Mouse (Mus musculus) spleen, adult 12 weeks (tissue): ENCODE measurements at regions not wholly inside any gene's neighbourhood (a gene's known extent, or its start where the extent isn't known, plus 50 kb on each side); places are given as distances from the start of the nearest gene placed in this dataset.

Source experiments
- DNase-seq: peaks from one replicate; pipeline ENCODE4 v3.0.0; 2022; ENCODE audit warnings: low spot score

DNA sequence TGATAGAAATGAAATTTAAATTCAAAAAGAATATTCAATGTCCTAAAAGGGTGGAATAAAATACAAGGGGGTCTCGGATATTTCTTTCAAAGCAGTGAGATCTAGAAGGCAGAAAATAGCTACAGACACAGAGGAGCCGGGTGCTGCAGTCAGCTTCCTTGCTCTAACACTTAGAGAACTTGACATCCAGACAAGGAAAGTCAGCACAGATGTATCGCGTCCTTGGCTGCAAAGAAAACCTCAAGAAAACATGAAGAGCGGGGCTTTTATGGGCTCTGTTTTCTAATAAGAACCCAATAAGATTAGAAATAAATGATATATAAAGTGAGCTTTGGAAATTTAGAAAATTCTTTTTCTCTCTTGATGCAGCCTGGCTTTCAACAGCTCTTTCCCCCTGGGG, 53.1 kb upstream of the Glis3 start:
- DNase-seq, result no peak

DNA sequence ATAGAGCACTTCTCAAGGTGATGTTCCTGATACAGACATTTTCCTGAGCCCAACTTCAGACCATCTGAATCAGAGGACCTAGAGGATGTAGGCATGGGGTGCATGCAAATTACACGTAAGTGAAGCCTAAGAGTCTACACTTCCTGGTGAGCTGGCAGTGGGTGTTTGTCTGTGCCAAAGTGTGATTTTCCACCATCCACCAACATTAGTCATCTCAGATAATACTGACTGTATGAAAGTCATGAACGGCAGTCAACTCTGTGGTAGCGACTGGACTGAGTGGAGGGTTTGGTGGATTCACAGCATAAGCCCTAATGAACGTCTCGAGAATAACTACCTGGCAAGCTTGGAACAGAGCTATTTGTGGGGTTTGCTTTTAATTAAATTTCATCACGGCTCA, 53.9 kb upstream of the Glis3 start:
- DNase-seq, result no peak

DNA sequence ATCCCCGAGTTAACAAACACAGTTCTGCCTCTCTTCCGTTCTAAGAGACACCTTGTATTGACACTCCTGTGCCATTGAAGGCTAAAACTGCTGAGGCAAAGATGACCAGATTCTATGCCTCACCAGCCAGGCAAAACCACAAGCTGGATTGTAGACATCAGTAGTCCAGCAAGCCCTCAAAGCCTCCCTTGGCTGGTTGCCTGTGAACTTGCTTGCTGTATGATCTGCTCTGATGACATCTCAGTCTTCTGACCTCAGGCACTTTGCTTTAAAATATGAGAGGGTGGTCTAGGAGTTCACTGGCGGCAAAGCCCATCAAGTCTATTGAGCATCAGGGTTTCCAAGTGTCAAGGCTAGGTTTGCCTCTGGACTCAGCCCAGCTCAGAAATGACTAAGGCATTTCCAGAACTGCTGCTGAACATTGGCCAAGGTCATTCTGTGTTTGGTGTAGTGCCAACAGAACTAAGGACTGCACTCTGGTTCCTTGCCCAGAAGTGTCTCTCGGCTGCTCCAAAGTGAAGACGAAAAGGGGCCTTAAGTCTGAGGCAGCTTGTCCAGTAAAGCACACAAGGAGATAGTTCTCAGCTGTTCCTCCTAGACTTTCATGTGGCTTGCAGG, 63.4 kb upstream of the Glis3 start:
- DNase-seq, result no peak

DNA sequence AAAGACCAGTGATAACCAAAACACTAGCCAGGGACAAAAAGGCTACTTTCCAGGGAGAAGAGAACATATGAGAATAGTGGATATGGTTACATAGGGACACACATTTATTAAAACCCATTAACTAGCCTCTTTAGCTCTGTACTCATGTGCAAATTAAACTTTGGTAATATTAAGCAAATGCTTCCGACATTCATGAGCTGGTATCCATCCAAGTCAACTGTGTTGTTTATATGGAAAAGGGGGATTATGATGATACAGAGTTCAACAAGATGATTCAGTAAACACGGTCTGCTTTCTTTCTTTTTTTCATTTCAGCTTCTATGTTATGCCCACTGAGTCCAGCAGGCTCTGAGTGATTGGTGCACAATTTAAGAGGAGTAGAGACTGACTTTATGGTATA, 65.2 kb upstream of the Glis3 start:
- no peak for DNase-seq

DNA sequence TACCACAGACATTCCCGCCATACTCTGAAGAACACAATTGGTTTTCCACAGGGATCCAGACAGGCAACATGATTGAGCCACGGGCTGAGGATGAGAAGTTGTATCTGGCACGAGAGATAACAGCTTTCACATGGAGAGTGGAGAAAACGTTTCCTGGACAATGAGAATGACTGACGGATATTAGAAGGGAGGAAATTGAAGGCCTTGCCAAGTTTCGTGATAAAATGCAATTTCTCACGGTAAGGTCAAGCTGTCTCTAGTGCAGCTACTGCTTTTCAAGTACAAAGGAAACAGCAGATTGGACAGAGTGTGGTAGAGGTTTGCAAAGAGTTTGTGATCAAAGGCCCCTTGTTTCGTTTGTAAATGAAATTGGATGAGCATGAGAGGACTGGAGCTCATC, 65.7 kb upstream of the Glis3 start:
- DNase-seq, result no peak

DNA sequence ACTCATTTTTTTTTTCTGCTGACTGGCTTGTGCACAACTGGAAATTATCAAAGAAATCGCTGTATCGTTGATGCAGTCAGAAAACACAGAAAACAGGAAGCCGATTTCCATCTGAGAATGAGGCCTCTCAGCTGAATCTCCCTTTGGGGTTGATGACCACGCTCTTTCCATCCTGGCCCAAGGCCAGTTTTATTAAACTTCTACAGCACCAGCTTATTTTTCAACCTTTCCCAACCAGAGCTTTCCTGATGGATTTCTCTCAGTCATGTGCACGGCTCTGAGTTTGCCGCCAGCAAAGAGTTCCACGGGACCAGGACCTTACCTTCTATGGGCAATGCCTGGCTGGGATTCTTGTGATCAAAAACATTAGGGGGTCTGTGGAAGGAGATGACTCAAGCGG, 71.2 kb upstream of the Glis3 start:
- DNase-seq, result no peak

DNA sequence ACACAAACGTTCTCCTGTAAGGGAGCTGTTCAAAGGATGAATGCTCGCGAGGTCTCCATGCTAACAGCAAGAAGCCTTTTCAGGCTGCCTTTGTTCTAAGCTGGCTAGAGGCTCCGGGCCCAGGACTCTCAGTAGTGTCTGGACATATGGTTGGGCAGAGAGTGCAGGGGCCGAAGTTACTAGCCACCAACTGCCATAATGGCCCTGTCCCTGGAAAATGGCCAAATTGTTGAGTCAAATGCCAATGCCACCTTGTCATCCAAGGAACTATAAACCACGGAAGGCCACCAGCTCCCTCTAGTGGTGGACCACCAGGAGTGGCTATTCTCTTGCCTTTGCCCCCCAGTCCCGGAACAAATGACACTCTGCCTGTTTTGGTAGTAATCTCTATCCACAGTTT, 76.0 kb upstream of the Slc1a1 start:
- DNase-seq, result no peak

DNA sequence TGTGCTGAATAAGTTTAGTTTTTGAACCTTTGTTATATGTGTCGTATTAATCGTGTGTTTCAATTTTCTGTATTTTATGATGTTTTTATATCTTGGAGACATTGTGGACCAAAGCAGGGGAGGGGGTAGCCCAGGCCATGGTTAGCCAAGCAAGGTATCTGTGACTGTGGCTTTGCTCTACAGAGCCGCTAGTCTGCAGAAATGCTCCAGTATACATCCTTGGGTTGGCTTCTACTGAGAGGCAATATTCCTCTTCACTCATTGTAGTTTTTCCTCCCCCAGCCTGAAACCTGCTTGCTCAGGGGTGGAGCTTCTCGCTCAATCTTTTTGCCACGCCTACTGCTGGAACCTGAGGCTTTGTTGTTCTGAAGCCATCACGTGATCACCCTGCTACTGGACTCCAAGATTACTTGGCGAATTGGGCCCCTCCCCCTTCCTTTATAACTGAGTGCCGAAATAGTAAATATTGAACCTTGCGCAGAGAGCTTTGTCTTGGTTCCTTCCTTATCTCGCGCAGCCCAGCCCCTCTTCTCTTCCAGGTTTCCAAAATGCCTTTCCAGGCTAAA, 70.0 kb upstream of the Slc1a1 start:
- DNase-seq, result no peak

DNA sequence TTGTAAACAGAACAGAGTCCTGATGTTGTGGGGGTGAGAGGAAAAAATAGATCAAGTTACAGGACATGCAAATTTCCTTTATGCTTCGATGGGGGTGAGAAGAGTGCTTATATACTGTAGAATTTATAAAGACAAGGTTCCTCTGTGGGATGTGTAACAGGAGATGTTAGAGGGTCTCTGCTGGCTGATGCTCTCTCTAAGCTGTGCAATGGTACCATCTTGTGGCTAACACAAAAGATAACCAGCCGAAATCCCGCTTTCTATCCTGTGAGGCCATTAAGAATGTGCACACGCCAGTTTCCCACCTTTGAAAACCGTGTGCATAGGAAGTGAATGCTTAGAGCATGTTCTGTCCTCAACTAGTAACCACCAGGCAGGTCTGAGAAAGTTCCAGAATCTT, 66.6 kb upstream of the Slc1a1 start:
- no peak for DNase-seq

DNA sequence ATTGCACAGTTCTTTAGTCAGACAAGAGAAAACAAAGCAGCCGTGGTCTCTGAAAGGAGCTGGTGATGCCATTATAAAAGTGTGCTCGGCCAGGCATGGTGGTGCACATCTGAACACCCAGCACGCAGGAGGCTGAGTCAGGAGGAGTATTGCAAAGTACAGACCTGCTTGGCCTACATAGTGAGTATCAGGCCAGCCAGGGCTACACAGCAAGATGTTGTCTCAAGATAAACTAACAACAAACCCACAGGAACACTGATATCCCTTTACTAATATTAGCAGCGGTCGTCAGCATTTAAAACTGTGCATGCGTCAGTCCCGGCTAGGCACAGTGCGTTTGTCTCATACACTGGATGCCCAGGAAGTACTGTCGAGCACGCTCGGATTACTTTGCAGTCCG, 64.4 kb upstream of the Slc1a1 start:
- no peak for DNase-seq

DNA sequence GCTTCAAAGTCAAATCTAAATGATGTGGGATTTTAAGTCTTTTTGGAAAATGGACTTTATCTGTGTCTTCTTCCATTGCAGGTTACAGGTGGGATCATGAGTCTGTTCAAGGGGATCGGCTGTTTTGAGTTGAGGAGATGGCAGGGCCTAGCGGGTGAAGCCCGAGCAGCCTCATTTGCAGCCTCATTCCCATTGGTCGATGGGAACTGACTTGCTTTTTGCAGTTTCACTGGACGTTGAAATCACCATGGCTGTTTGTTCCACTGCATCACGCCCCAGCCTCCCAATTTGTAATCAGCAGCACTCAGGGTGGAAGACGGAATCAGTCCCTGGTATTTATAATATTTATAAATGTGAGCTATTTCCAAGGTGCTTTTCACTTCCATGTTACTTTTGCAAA, 63.0 kb upstream of the Slc1a1 start:
- no peak for DNase-seq

DNA sequence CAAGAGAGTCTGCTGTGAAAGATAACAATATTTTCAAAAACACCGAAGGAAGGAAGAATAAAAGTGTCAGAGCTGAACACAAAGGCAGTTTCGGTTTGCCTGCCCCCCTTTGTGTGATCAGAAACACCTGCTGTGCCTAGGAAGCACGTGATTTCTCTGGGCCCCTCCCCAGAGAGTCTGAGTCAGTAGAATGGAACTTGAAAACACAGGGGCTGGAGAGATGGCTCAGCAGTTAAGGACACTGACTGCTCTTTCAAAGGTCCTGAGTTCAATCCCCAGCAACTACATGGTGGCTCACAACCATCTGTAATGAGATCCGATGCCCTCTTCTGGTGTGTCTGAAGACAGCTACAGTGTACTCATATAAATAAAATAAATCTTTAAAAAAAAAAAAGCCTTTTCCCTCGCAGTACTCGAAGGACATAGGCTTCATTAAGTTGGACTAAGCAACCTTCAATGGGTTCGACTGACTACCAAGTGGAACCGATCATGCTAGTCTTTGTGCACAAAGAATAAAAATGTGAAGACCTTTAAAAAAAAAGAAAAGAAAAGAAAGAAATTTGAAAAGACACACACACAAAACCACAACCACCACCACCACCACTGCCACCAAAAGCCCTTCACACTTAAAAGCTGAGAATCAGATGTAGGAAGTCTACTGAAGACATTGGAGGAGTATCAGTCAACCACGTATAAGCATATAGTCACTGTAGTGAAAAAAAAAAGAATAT, 61.8 kb upstream of the Slc1a1 start:
- DNase-seq, result peak; percentile 13

DNA sequence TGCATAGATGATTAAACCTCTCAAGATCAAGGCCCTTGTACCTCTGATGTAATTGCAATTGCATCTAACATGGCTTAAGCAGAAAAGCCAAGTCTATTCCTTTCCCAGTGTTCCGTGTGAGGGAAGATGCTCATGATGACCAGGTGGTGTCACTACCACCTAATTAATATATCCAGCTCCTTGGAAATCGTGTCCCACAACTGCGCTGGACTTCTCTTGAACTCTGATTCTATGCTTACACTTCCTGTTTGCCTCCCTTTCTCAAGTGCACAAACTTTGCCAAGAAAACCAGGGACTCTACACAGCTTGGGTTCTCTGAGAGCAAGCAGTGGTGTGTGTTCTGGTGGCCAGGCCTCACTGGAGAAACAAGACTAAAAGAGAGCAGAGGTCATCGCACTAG, 58.0 kb upstream of the Slc1a1 start:
- DNase-seq, result no peak

DNA sequence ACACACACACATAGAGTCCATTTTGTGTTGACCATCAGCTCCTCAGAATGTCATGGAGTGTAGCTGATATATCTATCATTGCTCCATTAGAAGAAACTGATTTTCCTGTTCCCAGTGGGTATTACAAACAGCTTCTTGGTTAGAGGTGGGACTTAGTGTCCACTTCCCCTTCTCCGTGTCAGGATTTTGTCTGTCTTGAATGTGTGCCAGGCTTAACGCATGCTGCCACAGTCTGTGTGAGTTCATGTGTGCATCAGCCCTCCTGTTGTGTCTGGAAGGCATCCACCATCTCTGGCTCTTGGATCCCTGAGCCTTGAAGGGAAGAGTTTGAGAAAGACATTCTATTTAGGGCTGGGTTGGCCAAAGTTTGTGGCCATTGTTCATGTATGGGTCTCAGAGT, 57.2 kb upstream of the Slc1a1 start:
- no peak for DNase-seq

DNA sequence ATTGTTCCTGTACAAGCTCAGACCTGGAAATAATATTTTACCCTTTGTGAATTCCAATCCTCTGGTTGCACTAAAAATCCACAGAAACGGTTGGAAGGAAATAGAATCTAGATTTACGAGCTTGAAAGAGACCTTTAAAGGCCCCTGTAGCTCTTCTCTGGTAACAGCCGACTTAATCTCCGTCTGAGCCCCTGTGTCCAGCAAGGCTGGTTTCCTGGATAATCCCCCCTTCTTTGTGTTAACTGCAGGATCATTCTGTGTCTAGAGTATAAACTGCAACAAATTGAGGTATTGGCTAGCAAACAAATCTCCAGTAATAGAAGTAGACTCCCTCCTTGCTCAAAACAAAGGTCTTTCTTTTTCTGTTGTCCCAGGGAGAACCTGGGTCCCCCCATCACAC, 56.5 kb upstream of the Slc1a1 start:
- no peak for DNase-seq

DNA sequence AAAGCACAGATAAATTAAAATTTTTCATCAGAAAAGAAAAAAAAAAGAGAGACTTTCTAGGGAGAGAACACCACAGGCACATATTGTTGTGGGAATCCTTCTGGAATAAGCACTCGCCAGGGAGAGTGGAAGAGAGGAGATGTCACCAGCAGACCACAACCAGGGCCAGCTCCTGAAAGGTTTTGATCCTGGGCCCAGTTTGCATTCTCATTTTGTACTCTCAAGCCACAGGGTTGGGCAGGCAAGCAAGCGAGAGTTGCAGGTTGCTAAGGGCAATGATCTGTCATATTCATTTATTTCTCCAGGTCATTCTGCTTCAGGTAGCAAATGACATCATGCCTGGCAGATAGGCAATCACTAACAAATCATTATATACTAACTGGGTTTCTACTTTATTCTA, 52.9 kb upstream of the Slc1a1 start:
- no peak for DNase-seq
